Mouse (Mus musculus) cerebellum, adult 18-20 months (tissue): ENCODE results near the gene Sacm1l.

Experiments
- DNase-seq, 2 experiments: peaks; one replicate each; pipeline ENCODE4 v3.0.0; 2021

Gene Sacm1l

GRCm38 (mm10) chr9:123577360-123578192, 48.0 kb downstream of the Sacm1l start:
- peak; percentile 28 to 43 for DNase-seq

GRCm38 (mm10) chr9:123589240-123589910, 59.8 kb downstream of the Sacm1l start:
- no peak for DNase-seq

DNA sequence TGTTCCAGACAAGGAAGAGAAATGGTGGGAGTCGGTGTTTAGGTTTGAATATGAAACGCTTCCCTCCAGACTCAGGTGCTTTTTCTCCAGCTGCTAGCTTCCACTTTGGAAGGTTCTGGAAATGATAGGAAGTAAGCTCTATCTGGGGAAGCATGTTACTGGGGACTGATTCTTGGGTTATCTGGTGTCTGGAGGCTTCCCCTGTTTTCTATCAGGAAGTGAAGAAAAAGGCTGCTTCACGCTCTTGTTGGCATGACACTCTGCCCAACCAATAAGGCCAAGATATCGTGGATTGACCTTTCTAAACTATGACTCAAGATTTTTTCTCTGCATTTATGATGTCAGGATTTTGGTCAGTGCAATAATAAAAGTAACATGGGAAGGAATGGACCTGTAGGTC, 65.6 kb downstream of the Sacm1l start:
- no peak for DNase-seq

GRCm38 (mm10) chr9:123596910-123597309, 67.4 kb downstream of the Sacm1l start:
- no peak for DNase-seq

- DNase-seq, result no peak
These were observed 67.8 kb downstream of the Sacm1l start for GRCm38 (mm10) chr9:123597376-123597775.

DNA sequence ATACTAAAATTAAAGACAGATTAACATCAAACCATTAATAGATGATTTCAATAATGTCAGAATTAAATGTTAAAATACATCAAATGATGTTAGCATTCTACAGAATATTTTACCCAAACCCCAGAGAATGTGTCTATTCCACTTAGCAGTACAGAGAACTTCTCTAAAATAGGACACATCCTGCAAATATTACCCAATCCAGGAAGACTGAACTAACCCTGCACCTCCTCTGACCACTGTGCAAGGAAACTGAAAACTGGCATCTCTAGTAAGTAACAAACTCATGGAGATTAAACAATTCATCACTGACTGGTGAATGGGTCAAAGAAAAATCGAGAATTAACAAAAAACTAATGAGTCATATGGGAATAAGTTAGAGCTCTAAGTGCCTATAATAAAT, 72.0 kb downstream of the Sacm1l start:
- DNase-seq, result no peak

DNA sequence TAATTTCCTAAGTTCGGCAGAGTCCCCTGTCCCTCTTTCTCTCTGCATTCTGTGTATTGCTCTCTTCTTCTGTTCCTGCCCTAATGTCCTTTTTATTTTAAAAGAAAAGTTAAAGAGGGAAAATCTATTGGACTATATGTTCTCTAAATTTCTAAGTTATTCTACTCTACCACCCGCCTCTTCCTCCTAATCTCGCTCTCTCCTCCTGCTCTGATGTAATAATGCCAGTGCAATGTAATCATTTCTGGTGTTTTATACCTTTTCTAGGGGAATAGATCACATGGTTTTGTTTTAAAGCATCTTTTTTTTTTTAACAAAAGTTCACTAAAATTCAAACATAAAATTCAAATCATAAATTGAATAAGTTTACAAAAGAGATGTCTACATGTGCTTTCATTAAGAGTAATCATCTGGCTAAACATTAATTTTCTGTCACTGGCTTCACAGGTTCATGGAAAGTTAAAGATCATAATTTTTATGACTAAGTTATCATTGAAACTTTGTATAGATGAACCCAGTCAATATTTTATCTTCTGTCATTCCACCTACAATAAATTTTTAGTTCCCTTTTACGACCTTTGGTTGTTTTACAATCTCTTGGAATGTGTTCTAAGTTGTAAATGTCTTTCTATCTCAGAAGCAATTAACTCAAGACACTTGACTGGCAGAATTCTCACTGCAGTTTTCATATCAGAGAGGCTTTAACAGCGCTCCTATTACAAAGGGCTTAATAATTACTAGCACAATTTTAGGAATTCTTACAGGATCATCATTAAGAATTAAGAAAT, 90.9 kb downstream of the Sacm1l start:
- DNase-seq, result no peak

DNA sequence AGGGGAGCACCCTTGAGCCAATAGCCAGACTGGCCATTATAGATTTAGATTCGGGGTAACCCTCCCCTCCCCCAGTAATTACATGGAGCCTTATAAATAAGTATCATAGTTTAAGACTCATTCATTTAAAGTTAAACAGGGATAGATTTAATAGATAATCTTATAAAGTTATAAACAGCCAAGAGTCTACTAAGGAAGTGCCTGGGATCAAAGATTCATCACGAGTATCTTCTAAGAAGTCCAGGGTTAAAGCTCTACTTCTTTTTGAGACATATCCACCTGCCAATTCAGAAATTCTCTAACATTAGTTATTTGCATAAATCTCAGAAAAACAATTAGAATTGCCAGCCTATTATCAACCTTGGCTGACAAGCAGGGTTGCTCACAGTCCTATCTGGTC, 95.2 kb downstream of the Sacm1l start:
- no peak for DNase-seq

- no peak for DNase-seq
These were observed 96.3 kb downstream of the Sacm1l start for GRCm38 (mm10) chr9:123625821-123626220.

GRCm38 (mm10) chr9:123631666-123632065, 102.1 kb downstream of the Sacm1l start:
- DNase-seq, result no peak

DNA sequence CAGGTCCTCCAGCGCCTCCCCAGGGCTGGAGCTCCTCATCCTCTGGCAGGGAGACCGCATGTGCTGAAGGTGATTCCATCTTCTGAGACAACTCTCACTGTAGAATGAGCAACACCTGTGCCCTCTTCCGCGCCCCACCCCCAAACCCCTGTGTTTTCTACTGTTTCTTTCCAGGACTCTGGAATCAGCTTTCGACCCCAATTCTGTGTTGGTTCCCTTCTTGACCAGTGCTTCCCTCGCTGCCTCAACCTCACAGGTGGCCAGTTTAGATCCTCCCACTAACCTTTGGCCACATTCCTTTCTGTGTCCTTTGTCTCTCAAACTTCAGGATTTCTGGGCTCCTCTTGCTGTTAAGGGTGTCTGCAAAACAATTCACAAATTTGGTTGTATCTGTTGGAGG, 102.7 kb downstream of the Sacm1l start, which contains the start of gene Slc6a20b:
TSS of gene Slc6a20b (minus strand) at position 285 of the 400 bp plus-strand sequence.
- no peak for DNase-seq

- DNase-seq, result no peak
These were observed 103.4 kb downstream of the Sacm1l start for GRCm38 (mm10) chr9:123632993-123633392.

DNA sequence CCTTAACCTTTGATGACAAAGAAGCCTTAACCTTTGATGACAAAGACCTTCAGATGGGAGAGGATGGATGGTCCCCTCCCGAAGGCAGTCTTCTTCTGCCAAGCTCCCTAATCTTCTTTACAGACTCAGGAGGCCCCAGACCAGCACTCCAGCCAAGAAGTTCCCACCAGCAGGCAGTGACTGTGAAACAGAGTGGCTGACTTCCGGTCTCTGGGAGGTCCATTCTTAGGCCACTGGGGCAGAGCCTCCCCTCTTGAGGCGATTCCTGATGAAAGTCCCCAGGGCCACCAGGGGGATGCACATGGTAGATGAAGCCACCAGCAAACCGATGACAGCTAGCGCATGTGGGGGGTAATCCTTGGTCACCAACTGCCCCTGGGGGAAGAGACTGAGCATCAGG, 107.2 kb downstream of the Sacm1l start:
- no peak for DNase-seq

DNA sequence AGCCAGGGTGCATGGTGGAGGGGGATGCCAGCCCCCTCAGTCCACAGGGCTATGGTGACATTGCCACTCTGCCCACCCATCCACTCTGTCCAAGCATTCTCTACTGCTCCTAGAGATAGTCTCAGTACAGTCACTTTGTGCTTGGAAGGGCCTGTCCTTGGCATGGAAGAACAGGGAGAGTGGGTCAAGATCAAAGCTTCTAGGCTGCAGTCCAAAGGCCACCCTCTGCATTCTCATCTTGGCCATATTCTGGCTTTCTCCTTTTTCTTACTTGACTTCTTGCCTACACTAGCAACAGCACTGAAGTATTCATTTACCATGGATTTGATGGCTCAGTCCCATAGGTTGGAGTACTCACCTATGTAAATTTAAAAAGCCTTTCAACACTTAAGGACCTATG, 108.7 kb downstream of the Sacm1l start:
- no peak for DNase-seq

DNA sequence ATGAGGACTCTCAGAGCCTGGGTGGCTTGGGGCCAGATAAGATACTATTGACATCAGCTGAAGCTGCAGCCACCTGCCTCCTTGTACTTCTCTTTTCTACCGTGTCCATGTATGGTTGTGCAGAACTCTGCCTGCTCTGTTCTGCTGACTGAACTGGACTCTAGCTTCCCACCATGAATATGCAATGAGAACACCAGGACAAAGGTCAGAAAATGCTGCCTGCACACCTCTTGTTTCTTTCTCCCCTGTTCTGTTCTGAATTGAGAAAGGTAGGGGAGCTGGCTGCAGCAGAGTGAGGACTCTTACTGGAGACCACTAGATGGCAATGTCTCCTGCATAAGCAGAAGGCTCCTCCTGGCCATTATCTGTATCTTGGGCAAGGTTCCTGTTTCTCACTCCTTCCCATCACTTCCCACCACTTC, 109.1 kb downstream of the Sacm1l start:
- DNase-seq, result peak; percentile 10 to 13

DNA sequence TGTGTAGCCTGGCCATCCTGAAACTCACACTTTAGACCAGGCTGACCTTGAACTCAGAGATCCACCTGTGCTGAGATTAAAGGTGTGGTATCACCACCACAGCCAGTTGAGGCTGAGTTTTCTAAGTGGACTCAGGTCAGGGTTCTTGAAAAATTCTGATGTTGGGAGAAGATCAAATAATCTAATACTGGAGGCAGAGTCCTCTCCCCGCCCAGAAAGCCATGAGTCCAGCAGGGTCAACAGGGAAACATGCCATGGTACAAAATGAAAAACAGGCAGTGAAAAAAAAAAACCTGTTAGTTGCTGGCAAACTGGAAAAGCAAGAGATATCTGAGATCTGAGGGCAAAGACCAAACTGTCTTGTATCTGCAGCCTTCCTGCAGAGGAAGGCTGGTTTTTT, 110.5 kb downstream of the Sacm1l start:
- DNase-seq, result no peak
